ENCODE assay signal across 12 mouse cellular contexts in the genomic region with DNA sequence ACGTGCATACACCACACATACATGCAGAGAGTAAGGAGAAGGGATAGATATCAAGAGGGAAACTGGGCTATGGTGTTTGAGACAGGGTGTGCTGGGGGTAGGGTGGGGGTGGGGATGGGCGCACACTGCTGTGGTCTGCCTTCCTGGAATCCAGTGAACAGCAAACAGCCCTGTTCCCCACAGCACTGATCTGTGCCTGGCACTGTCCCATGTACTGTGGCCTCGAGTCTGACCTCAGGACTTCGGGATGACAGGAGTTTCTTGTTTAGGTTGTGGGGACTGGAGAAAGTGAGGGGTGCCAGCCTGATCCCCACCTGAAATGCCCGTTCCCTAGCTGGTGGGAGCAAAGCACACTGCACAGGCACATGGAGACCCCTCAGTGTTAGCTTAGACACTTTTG. TPM values are rescaled to one million over a fixed set of nuclear protein-coding genes. Genes with fewer than 3 reads are reported as not detected.
DNase-seq lines count a peak whose midpoint lies in the region; ATAC-seq lines count a peak whose summit lies in the region.
"Had no signal": no experiment of that assay in that cellular context is flagged by ENCODE, and none has a peak within 500 bp of the region (broad histone marks: within the 10 kb centered on the region; RNA-seq: fewer than 3 reads in every experiment).

TSS of gene Gm10277 (minus strand) at position 41 of the 400 bp plus-strand sequence.

- no peak within 1 kb of the TSS for H3K4me3 ChIP-seq in heart, embryonic 11.5 days (ENCODE audit: low read depth, low read length)
- H3K4me3 ChIP-seq in lung, embryonic 16.5 days (ENCODE audit: low read length): no peak within 1 kb of the TSS
- H3K4me3 ChIP-seq in intestine, embryonic 15.5 days (replicated peaks): no peak within 1 kb of the TSS
- no peak within 1 kb of the TSS for H3K4me3 ChIP-seq in stomach, embryonic 14.5 days (ENCODE audit: low read depth, low read length)

- intact Hi-C loops in heart, postnatal 10 days (cut with DNase I): no loop called here

- 71% methylated on average over 5 of the region's 5 CpGs for WGBS in heart, embryonic 11.5 days (ENCODE audit: insufficient replicate concordance)
- 75% methylated on average over 5 of the region's 5 CpGs for WGBS in lung, embryonic 16.5 days
- 85% methylated on average over 5 of the region's 5 CpGs for WGBS in intestine, embryonic 15.5 days
- WGBS in stomach, embryonic 14.5 days: 82% methylated on average over 5 of the region's 5 CpGs

- H3K9ac ChIP-seq in heart, embryonic 11.5 days (ENCODE audit: low read depth, low read length): no peak within 1 kb of the TSS
- H3K9ac ChIP-seq in lung, embryonic 16.5 days (ENCODE audit: low read length): peak within 1 kb of the TSS; percentile 51; the same call in 1 of the 2 replicates
- H3K9ac ChIP-seq in intestine, embryonic 15.5 days: no peak within 1 kb of the TSS
- H3K9ac ChIP-seq in stomach, embryonic 14.5 days (replicated peaks; ENCODE audit: low read depth, low read length): no peak within 1 kb of the TSS

- no peak for ATAC-seq in heart, embryonic 11.5 days (replicated peaks; ENCODE audit: insufficient number of reproducible peaks, low FRiP score, low TSS enrichment)
- no peak for ATAC-seq in lung, embryonic 16.5 days (ENCODE audit: low read depth)
- no peak for ATAC-seq in intestine, embryonic 15.5 days
- ATAC-seq in stomach, embryonic 14.5 days (ENCODE audit: insufficient number of reproducible peaks, insufficient read depth, low FRiP score, low read depth): no peak

- no peak for DNase-seq in heart, postnatal 10 days
- no peak for DNase-seq in lung, postnatal 25 days (ENCODE audit: low spot score)
- no peak for DNase-seq in cerebellum, postnatal 14 days
- DNase-seq in urinary bladder, postnatal 36 days (ENCODE audit: low spot score in 2 of 2): no peak
- DNase-seq: adrenal gland, adult 8-10 months; embryo, embryonic 11 days; gastrocnemius, postnatal 14 days; retina, postnatal 1 day had no signal

- no peaks in the 10 kb centered on the region for H3K27me3 ChIP-seq in heart, embryonic 11.5 days (ENCODE audit: control insufficient read depth, insufficient read depth, low read length)
- H3K27me3 ChIP-seq in lung, embryonic 16.5 days (ENCODE audit: control insufficient read depth, insufficient read depth, low read depth, low read length): no peaks in the 10 kb centered on the region
- H3K27me3 ChIP-seq in intestine, embryonic 15.5 days (replicated peaks): no peaks in the 10 kb centered on the region
- H3K27me3 ChIP-seq in stomach, embryonic 14.5 days (ENCODE audit: control insufficient read depth, insufficient read depth, low read length): no peaks in the 10 kb centered on the region

- H3K4me1 ChIP-seq in heart, embryonic 11.5 days (ENCODE audit: control insufficient read depth, insufficient read depth, low read length): peaks cover 66% of the 10 kb centered on the region
- H3K4me1 ChIP-seq in lung, embryonic 16.5 days (replicated peaks; ENCODE audit: control insufficient read depth, insufficient read depth, low read length): peaks cover 72% of the 10 kb centered on the region
- H3K4me1 ChIP-seq in intestine, embryonic 15.5 days (replicated peaks): peaks cover 64% of the 10 kb centered on the region
- H3K4me1 ChIP-seq in stomach, embryonic 14.5 days (ENCODE audit: control insufficient read depth, insufficient read depth, low read length): peaks cover 49% of the 10 kb centered on the region

- H3K9me3 ChIP-seq in heart, embryonic 11.5 days (replicated peaks; ENCODE audit: control insufficient read depth, low read length): no peaks in the 10 kb centered on the region
- H3K9me3 ChIP-seq in lung, embryonic 16.5 days (ENCODE audit: control insufficient read depth, low read length): no peaks in the 10 kb centered on the region
- H3K9me3 ChIP-seq in intestine, embryonic 15.5 days: no peaks in the 10 kb centered on the region
- H3K9me3 ChIP-seq in stomach, embryonic 14.5 days (ENCODE audit: control insufficient read depth, low read depth, low read length): no peaks in the 10 kb centered on the region

- H3K27ac ChIP-seq in heart, embryonic 11.5 days (ENCODE audit: low read depth, low read length): peak within 1 kb of the TSS; percentile 96
- H3K27ac ChIP-seq in lung, embryonic 16.5 days (ENCODE audit: low read length): peak within 1 kb of the TSS; percentile 94
- H3K27ac ChIP-seq in intestine, embryonic 15.5 days: peak within 1 kb of the TSS; percentile 94
- peak within 1 kb of the TSS; percentile 87; the same call in 1 of the 2 replicates for H3K27ac ChIP-seq in stomach, embryonic 14.5 days (ENCODE audit: low read length)

- no peak within 1 kb of the TSS for H3K4me2 ChIP-seq in heart, embryonic 11.5 days
- H3K4me2 ChIP-seq in lung, embryonic 16.5 days (ENCODE audit: low read depth, low read length): no peak within 1 kb of the TSS
- H3K4me2 ChIP-seq in intestine, embryonic 15.5 days (replicated peaks): no peak within 1 kb of the TSS
- H3K4me2 ChIP-seq in stomach, embryonic 14.5 days (replicated peaks; ENCODE audit: low read depth, low read length): no peak within 1 kb of the TSS

- H3K36me3 ChIP-seq in heart, embryonic 11.5 days (ENCODE audit: control insufficient read depth, insufficient read depth, low read length): no peaks in the 10 kb centered on the region
- no peaks in the 10 kb centered on the region for H3K36me3 ChIP-seq in lung, embryonic 16.5 days (ENCODE audit: control insufficient read depth, insufficient read depth, low read length)
- no peaks in the 10 kb centered on the region for H3K36me3 ChIP-seq in intestine, embryonic 15.5 days
- H3K36me3 ChIP-seq in stomach, embryonic 14.5 days (ENCODE audit: control insufficient read depth, insufficient read depth, low read length): no peaks in the 10 kb centered on the region

RNA-seq across cellular contexts. Expression of gene Gm10277, which starts in this region (rescaled TPM):
- polyA plus RNA-seq in heart, embryonic 11.5 days (2014; fragmentation: Nextera tagmentation; extraction: Ambion mirVana): 0.55 and 0.87 TPM in 2 replicates
- not detected for total RNA-seq in heart, postnatal 10 days (2021)
- polyA plus RNA-seq in lung, embryonic 16.5 days (2015; fragmentation: Nextera tagmentation; extraction: Ambion mirVana): 1.8 and 2.5 TPM in 2 replicates
- 0.93 and 1.5 TPM in 2 replicates for polyA plus RNA-seq in intestine, embryonic 15.5 days (2015; fragmentation: Nextera tagmentation; extraction: Ambion mirVana)
- polyA plus RNA-seq in stomach, embryonic 14.5 days (2014; fragmentation: Nextera tagmentation; extraction: Ambion mirVana): 1.2 and 1.5 TPM in 2 replicates
- total RNA-seq: adrenal gland, adult 8-10 months; gastrocnemius, postnatal 14 days had no signal
